Mouse (Mus musculus) monocyte, adult 59 days (primary cell): ENCODE measurements around the gene Cmbl. TPM values are rescaled to one million over a fixed set of nuclear protein-coding genes. Genes with fewer than 3 reads are reported as not detected.

ENCODE experiments used
- total RNA-seq, 2 experiments: library from RNA; stranded (reverse); gene quantifications; one replicate each; pipeline ENCODE4 v1.2.4; 2023

The Cmbl gene
- 10 to 100 TPM in 1 of 2 experiments, 1 to 10 TPM in 1; 9.0 to 15.7 TPM for total RNA-seq

DNA sequence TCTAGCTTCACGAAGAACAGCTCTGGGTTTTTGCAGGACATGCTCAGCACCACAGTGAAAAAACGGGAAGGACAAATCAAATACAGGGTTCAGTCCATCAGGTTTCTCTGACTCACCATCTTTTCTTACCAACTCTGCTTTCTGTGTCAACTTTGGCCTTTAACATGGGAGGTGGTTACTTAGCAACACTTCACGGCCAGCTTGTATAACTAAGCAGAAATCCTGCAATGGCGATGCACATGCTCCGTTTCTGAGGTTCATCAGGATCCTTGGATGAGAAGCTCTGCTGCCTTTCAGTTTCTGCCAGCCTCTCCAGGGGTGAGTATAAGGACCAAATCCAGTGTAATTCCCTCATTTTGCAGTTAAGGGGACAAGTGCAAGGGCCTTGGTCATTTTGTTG, at the start of gene Cmbl:
TSS of gene Cmbl (plus strand) at position 206 of the 400 bp plus-strand sequence.

DNA sequence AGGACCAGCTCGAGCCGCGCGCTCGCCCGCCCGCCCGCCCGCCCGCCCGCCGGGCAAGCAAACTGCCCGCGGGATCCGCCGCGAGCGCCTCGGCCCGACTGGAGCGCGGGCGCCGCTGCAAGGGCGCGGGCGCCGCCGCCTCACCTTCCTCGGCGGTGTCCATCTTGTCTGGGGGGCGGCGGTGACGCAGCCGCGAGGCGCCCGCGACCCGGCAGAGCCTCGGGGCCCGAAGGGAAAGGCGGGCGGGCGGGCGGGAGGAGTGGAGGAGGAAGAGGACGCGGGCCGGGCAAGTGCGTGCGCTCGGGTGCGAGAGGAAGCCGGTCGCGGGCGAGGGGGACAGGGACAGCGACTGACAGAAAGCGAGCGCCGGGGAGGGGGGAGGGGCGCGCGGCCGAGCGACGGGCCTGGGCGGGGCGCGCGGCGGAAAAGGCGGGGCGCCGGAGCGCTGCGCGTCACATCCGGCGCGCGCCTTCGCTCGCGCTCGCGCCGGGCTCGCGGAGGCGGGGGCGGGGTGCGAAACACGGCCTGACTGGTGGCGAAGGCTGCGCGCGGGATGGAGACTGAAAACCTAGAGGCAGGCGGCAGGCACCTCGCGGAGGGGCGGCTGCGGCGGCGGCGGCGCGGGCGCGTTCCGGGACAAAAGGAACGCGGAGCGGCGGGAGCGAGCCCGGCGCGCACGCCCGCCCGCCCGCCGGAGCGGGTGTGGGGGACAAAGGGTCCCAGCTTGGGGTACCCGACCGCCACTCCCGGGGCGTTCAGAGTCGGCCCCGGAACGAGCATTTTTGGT, 34.3 kb upstream of the Cmbl start, which contains the start of gene March6:
TSS of gene March6 (minus strand) at position 395 of the 787 bp plus-strand sequence.

DNA sequence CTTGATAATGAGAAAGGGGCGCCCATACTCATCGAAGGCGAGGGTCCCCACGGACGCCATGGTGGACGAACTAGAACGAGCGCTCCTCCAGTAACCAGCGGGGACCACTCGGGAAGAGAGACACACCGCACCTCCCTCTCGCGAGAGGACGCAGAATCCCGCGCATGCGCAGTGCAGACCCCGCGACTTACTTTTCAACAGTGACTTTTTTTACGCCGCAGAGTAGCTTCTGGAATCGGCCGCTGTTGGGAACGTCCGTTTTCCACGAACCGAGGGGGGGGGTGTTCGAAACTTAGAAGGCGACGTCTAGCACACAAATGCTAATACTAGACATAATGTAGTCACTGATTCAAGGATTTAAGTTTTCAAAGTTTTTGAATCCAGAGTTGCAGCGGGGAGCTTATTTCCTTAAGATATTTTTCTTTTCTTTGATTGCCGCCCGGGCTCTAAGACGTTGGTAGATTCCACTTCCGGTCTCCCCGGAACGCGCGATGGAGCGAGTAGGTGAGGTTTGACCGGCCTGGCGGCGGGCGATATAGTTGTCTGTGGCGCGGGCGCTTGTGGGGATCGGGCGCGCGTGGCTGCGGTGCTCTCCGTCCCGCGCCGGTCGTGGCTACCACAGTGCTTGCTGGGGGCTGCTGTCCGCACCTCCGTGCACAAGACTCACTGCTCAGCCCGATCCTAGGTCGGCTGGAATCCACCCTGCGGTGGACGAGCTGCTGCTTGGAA, 36.6 kb downstream of the Cmbl start, which contains the start of the genes Cct5 and Fam173b:
TSS of gene Cct5 (minus strand) at position 159 of the 729 bp plus-strand sequence.
TSS of gene Fam173b (plus strand) at position 207 of the 729 bp plus-strand sequence.

Other genes starting within 250 kb of the Cmbl start
- gene Ankrd33b, start 197.7 kb upstream of the Cmbl start, total RNA-seq, result 1 to 10 TPM; 2.6 to 3.9 TPM
- gene Ropn1l, start 111.7 kb upstream of the Cmbl start, total RNA-seq, result 1 to 10 TPM; 1.9 to 2.5 TPM
- 10 to 100 TPM; 48.8 to 50.7 TPM for gene March6, start 34.3 kb upstream of the Cmbl start, total RNA-seq
- gene Cct5, start 36.4 kb downstream of the Cmbl start, total RNA-seq, result 100 to 1,000 TPM; 177 to 178 TPM
- 10 to 100 TPM; 11.5 to 12.1 TPM for gene Fam173b, start 36.5 kb downstream of the Cmbl start, total RNA-seq